Mouse (Mus musculus): ENCODE results near the gene Lmf2.

Gene Lmf2

DNA sequence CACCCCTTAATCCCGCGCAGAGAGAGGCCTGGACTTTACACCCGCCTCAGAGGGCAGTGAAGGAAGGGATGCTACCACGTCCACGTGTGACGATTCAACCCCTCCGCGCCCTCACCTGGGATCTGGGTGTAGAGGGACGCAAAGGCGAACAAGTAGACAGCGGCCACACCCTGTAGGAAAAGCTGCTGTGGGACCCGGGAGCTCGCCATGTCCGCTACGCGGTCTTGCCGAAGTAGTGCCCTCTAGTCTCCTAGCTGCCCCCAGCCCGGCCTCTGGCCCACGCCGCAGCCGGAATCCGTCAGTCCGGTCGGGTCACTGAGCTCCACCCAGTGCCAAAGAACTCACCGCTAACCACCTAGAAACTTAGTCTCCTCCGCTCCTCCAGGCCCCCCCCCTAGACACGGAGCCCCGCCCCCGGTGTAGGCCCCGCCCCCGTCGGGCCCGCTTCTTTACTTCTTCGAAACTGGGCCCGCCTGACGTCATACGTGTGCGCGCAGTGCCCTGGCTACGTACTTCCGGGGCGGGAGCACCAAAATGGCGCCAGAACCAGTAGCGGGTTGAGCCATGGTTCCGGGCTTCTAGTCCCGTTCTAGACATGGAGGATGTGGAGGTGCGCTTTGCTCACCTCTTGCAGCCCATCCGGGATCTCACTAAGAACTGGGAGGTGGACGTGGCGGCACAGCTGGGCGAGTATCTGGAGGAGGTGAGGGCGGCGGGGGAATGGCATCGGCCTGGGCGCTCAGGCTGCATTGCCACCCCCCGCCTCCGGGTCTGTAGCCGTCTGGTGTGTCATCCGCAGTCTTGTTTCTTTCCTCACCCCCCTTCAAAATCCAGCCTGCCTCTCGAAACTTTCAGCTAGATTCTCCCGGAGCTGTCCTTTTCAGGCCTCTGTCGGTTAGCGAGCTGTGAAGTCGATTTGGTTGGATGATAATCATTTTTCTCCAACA, at the start of gene Lmf2, which contains the start of gene Ncaph2:
Gene Lmf2, minus strand, starts transcription at position 419 of the 947 bp plus-strand sequence.
Gene Ncaph2, plus strand, starts transcription at position 479 of the 947 bp plus-strand sequence.
- in situ Hi-C loops (cut with MboI; ENCODE audit: low pct_unique_long_range_greater_than_20kb in 1 of 2, low sequenced_read_pairs in 2 of 2, unreplicated experiment in 1 of 2) = no loop called here

DNA sequence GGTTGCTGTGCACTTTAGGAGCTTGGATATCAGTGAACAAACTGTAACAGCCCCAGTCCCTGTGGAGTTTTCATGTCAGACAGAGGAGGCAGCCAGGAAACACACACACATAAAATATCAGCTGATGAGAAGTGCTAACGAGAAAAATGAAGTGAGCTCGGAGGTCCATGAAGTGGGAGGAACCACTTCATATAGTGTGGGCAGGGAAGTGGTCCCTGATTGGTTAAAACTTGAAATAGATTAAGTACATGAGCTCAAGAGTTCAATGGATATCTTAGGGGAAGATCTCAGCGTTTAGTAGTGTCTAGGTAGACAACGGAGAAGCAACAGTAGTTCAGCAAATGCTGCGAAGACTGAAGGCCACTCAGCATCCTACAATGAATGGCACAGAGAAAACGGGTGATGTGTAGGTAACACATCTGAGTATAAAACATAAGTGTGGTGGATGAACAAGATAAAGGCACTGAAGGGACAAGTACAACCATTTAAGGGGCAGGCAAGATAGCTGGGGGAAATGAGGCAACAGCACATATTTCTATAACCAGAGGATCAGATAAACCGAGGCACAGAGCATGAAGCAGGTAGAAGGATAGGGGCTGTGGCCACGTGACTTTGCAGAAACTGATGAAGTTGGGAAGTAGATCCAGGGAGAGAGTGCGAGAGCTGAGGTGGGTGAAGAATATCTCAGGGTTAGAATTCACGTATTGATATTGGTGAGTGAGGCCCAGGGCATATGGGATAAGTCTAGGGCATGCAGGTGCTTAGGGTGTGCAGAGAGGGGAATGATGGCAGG, 49.6 kb upstream of the Lmf2 start:
- in situ Hi-C loops (cut with MboI; ENCODE audit: low pct_unique_long_range_greater_than_20kb in 1 of 2, low sequenced_read_pairs in 2 of 2, unreplicated experiment in 1 of 2) = no loop called here

DNA sequence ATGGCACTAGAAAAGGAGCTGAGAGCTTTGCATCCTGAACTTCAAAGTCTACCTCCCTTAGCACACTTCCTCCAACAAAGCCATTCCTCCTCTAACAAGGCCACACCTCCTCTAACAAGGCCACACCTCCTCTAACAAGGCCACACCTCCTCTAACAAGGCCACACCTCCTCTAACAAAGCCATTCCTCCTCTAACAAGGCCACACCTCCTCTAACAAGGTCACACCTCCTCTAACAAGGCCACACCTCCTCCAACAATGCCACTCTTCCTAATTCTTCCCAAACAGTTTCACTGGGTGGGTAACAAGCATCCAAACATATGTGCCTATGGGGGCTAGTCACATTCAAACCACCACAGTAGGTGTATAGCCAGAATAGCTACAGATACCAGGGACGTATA, 47.0 kb upstream of the Lmf2 start:
- in situ Hi-C loops (cut with MboI; ENCODE audit: low pct_unique_long_range_greater_than_20kb in 1 of 2, low sequenced_read_pairs in 2 of 2, unreplicated experiment in 1 of 2) = no loop called here

DNA sequence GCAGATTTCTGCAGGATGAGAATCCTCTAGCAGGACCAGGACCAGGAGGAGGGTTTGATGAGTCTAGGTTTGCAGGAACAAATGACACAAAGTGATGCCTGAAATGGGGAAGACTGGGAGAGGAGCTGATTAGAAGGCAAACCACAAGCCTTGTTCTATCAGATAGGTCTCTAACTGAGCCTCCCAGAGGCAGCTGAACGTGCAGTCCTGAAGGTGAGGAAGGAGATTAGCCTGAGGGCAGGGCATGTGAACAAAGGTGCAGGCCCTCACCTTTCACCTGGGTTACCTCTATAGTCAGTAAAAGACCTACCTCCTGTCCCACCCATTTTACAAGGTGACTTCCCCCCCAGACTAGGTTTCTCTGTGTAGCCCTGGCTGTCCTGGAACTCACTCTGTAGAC, 44.3 kb upstream of the Lmf2 start:
- in situ Hi-C loops (cut with MboI; ENCODE audit: low pct_unique_long_range_greater_than_20kb in 1 of 2, low sequenced_read_pairs in 2 of 2, unreplicated experiment in 1 of 2) = no loop called here

DNA sequence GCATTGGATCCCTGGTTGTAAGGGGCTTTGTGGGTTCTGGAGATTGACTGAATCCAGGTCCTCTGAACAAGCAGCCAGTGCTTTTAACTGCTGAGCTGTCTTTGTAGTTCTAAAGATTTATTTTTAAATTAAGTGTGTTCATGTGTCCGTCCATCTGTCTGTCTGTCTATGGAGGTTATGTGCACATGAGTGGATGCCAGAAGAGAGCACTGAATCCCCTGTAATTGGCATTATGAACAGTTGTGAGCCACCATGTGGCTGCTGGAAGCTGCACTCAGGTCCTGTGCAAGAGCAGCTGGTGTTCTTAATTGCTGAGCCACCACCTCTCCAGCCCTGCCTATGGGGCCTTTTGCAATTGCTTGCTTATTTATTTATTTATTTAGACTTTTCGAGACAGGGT, 42.7 kb upstream of the Lmf2 start:
- in situ Hi-C loops (cut with MboI; ENCODE audit: low pct_unique_long_range_greater_than_20kb in 1 of 2, low sequenced_read_pairs in 2 of 2, unreplicated experiment in 1 of 2) = no loop called here

DNA sequence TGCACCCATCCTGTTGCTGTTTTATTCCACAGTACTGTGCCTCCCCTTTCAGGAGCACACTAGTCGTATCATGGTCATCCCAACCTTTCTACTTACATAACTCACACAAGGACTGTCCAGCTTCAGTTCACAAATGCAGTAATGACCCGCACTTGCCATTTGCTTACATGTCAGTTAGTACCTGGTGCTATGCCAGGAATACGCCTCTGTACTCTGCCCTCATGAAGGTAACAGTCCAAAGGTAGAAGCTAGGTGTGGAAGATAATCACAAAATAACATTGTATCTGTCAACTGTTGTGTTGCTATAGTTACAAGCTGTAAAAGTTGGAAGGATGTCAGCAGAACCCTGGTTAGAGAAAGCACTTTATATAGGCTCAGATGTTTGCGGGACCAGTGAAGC, 41.4 kb upstream of the Lmf2 start:
- in situ Hi-C loops (cut with MboI; ENCODE audit: low pct_unique_long_range_greater_than_20kb in 1 of 2, low sequenced_read_pairs in 2 of 2, unreplicated experiment in 1 of 2) = no loop called here

DNA sequence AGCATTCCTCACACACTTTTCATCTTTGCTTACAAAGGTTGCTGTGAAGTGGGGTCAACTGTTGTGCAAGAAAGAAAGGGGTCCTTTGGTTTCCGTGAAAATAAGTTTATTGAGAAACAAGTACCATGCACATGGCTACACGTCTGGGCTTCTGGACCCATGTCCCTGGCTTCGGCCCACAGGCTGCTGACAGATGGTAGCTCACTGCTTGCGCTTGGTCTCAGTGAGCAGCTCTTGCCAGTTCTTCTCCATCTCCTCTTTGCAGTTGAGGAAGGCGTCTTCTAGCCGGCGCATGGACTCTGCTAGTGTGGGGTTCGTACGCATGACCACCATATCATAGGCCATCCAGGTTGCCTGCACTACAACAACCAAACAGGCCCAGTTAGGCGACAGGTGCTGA, 34.6 kb upstream of the Lmf2 start:
- in situ Hi-C loops (cut with MboI; ENCODE audit: low pct_unique_long_range_greater_than_20kb in 1 of 2, low sequenced_read_pairs in 2 of 2, unreplicated experiment in 1 of 2) = no loop called here

DNA sequence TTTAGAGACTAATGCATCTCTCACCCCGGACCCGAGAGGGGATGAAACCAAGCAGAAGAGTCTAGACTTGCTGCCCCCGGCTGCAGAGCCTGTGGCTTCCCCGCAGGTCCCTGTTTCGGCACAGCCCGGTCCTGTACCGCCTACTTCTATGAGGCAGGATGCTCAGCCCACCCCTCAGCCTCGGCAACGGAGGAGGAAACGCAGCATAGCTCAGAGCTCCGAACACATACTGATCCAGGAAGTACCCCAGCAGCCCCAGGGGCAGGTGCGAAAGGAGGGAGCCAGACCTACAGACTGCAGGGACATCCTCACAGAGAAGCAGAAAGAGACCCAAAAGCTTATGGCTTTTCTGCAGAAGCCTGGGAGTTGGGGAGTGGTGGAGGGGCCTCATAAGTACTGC, 31.7 kb upstream of the Lmf2 start:
- in situ Hi-C loops (cut with MboI; ENCODE audit: low pct_unique_long_range_greater_than_20kb in 1 of 2, low sequenced_read_pairs in 2 of 2, unreplicated experiment in 1 of 2) = no loop called here

DNA sequence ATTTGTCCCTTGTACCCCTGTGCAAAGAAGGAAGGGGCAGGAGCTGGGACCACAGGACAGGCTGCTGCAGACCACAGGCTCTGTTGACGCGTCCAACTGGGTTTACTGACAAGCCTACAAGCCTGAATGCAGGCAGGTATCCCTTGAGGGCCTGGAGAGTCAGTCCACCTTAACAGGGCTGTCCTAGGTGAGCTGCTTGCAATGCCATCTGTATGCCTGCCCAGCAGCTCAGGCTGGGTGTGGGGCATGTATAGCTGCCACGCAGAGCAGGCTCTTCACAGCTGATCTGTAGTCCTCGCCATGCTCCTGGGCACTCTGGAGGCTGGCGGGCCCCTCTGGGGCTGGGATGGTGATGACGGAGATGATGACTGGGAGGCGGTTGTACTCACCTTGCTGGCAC, 29.2 kb upstream of the Lmf2 start, which contains the start of gene Klhdc7b:
Gene Klhdc7b, plus strand, starts transcription at position 301 of the 400 bp plus-strand sequence.
- in situ Hi-C loops (cut with MboI; ENCODE audit: low pct_unique_long_range_greater_than_20kb in 1 of 2, low sequenced_read_pairs in 2 of 2, unreplicated experiment in 1 of 2) = no loop called here

DNA sequence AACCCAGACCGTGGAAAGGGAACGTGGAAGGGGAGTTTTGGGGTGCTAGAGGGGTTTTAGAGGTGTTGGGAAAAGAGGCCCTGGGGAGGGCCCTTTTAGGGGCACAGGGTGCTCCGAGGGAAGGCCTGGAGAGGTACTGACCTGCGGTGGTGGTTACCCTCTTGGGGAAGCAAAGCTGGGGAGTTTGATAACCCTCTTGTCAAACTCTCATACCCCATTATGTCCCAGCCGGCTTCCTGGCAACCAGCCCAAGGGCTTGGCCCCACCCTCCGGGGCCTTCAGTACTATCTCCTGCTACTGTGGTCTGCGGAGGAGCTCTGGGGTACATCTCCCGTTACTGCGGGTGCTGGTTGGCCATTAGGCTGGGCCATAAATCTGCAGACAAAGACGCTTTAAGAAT, 24.0 kb upstream of the Lmf2 start:
- in situ Hi-C loops (cut with MboI; ENCODE audit: low pct_unique_long_range_greater_than_20kb in 1 of 2, low sequenced_read_pairs in 2 of 2, unreplicated experiment in 1 of 2) = no loop called here

DNA sequence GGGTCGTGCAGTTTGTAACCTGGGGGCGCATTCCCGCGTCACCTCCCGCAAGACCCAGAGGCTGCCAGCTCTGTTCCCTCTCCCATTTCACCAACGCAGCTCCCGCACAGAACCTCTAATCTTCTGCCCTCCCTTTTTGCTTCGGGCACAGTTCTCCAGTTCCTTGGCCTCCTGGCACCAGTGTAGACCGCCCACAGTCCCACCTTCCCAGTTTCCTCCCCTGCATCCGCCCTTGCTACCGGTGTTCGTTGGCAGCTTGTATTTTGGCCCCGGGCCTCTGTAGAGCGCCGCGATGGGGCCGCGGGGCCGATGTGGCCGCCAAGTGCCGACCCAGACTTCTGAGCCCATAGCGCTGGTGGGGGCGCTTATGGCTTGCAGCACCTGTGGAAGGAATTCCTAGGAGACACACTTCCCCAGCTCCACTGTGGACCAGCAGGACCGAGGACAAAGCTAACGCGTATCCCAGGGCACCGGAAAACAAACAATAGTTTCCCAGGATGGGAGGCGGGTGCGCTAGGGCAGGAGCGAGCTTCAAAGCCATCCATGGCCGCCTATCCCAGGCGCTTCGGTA, 23.5 kb upstream of the Lmf2 start, which contains the start of gene Odf3b:
Gene Odf3b, minus strand, starts transcription at position 452 of the 571 bp plus-strand sequence.
- in situ Hi-C loops (cut with MboI; ENCODE audit: low pct_unique_long_range_greater_than_20kb in 1 of 2, low sequenced_read_pairs in 2 of 2, unreplicated experiment in 1 of 2) = no loop called here

DNA sequence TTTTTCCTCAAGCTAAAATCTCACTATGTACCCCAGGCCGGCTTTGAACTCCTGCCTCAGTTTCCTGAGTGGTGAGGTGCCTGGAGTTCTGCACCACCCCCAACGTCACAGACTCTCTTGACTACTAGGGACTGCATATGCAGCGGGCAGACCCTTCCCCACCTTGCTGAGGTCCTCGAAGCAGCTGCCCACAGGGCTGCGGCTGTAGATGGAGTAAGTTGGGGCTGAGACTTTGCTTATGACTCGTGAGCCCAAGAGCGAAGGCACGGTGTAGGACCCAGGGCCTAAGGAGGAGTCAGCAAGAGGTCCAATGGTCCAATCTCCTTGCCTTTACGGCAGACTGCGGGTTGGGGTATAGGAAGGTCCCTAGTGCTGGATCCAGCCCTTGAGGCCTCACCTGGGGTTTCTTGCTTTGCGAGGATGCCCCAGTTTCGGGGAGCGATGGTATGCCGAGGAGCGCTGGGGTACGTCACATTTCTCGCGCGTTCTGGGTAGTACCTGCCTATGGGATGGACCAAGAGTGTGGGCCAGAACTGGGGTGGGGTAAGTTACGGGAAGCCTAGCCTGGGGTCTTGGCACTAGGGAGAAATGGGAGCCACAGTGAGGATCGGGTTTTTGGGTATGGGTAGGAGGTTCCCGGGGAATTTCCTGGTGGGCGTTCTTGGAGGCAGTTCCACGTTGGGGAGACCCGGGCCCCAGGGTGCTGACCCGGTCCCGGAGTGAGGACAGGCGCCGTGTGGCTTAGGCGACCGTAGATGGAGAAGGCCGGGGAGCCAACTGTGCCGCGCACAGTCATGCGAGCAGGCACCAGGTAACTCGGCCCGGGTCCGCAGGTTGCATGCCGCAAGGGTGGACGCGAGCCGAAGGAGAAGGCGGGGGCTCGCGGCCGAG, 22.7 kb upstream of the Lmf2 start:
- in situ Hi-C loops (cut with MboI; ENCODE audit: low pct_unique_long_range_greater_than_20kb in 1 of 2, low sequenced_read_pairs in 2 of 2, unreplicated experiment in 1 of 2) = no loop called here

DNA sequence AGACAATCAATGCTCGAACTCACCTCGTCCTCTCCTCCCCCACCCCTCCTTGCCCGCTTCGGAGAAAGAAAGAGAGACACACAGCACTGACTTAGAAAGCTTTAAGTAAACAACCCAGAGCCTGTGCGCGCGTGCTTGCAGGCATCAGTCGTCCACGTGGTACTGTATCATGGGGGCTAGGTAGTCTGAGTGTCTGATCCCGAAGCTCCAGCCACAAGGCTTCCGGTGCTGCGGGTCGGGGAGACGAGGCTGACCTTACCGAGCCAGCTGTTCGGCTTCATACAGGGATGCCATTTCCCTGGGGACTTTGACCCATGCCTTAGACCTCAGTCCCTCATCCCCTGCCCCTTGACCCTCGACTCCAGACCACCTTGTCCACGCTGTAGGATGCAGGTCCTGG, 21.9 kb upstream of the Lmf2 start:
- in situ Hi-C loops (cut with MboI; ENCODE audit: low pct_unique_long_range_greater_than_20kb in 1 of 2, low sequenced_read_pairs in 2 of 2, unreplicated experiment in 1 of 2) = no loop called here

DNA sequence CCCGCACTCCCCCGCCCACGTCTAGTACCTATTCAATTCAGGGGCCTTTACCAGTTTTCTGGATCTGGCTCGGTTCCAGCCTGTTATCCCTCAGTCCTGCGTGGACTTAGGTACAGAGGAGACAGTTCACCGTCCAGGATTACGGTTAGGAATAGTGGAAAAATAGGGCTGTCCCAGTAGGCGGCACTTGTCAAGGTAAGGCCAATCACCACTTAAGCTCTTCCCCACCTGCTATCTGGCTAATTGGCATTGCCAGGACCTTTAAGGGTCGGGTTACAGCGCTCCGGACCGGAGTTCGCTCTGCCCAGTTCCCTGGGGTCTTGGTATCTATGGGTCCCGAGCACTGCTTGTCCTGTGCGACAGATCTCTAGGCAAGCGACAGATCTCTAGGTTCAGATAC, 21.5 kb upstream of the Lmf2 start, which contains the start of gene Tymp:
Gene Tymp, minus strand, starts transcription at position 83 of the 400 bp plus-strand sequence.
- in situ Hi-C loops (cut with MboI; ENCODE audit: low pct_unique_long_range_greater_than_20kb in 1 of 2, low sequenced_read_pairs in 2 of 2, unreplicated experiment in 1 of 2) = no loop called here

DNA sequence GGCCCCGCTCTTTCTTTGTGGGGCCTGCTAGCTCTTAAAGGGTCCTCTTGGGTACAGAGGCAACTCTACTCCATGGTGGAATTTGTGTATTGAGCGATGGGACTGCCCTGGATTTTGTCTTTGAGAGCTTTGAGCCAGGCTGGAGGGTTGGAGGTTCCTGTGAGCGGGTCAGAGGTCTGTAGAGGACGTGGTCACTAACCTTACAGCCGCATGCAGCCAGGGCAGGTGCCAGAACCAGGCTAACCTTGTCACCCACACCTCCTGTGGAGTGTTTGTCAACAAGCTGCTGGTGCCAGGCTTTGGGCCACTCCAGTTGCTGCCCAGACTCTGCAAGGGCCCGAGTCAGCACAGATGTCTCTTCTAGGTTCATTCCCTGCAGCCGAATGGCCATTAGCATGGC, 20.6 kb upstream of the Lmf2 start:
- in situ Hi-C loops (cut with MboI; ENCODE audit: low pct_unique_long_range_greater_than_20kb in 1 of 2, low sequenced_read_pairs in 2 of 2, unreplicated experiment in 1 of 2) = no loop called here

DNA sequence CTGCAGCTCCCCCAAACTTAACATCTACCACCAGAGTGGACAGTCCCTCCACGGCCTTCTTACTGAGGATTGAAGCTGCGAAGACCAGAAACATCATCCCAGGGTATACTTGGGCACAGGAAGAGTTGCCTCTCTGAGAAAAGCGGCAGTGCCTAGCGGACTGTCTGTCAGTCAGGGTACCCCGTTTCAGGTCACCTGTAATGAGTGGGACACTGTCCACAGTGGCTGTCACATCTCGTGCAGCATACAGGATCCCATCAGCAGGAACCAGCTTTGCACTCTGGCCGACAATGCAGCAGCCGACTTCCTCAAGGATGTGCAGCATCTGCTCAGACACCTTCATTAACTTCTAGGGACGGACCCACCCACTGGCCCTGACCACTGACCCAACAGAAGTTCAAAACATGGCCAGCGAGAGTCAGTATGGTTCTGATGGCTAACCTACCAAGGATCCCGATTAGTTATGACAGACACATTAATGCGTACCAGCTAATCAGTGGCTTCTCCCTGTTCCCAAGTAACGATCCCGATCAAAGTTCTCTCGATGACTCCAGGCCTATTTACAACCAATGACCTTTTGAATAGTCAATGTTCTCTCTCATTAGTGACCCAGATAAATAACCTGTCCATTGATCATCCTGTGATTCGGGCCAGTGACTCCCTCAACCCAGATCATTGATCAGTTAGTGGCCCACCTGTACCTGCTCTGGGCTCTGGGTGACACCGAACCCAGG, 19.5 kb upstream of the Lmf2 start:
- in situ Hi-C loops (cut with MboI; ENCODE audit: low pct_unique_long_range_greater_than_20kb in 1 of 2, low sequenced_read_pairs in 2 of 2, unreplicated experiment in 1 of 2) = no loop called here

DNA sequence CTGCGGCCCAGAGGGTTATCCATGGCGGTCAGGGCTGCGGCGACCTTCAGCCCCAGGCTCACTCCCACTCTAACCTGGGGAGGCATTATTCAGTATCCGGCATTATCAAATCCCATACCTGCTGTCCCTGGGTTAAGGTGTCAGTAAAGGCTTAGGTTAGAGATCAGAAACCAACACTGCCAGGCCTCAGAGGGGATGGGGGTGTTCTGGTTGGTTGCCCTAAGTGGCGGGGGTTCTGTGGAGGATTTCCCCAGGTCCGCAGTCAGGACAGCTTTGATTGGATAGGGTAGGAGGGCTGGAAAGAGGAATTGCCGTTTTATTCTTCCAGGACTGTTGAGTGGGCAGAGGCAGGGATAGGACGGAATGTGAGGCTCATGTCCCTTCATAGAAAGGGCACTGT, 18.9 kb upstream of the Lmf2 start:
- in situ Hi-C loops (cut with MboI; ENCODE audit: low pct_unique_long_range_greater_than_20kb in 1 of 2, low sequenced_read_pairs in 2 of 2, unreplicated experiment in 1 of 2) = no loop called here

Measured in mouse embryonic stem cell (cell line).